Mouse (Mus musculus): ENCODE data around the gene Palm2.

DNA sequence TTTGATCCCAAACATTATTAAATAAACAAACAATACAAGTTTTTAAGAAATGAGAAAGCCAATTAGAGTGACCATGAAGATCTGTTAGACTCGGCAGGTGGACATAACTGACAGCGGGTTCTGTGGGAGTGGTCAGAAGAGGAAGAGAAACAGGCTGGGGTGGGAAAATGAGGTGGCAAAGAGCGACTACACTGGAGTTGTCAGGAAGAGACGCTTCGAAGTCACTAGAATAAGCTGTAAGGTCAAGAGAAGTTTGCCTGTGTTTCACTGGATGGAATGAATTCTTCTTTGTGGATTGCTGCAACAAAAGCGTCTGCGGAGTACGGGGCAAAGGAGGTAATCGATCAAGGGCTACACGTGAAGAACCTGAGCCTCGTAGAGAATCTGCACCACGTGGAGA lies 243.9 kb downstream of the Palm2 start:
- TF ChIP-seq CTCF (IDR thresholded peaks at IDR 0.05; ENCODE audit: low read depth) (no peak), EP300 (optimal IDR thresholded peaks at IDR 0.05) (no peak)
